Mouse (Mus musculus) embryonic facial prominence, embryonic 11.5 days (tissue): ENCODE measurements around the gene Ddx20. TPM values are rescaled to one million over a fixed set of nuclear protein-coding genes. Genes with fewer than 3 reads are reported as not detected.

ENCODE experiments used
- ATAC-seq: fragments of 200-750 bp; cut with Nextera tagmentation; replicated peaks from 2 replicates; pipeline ENCODE4 v1.8.0; 2017; ENCODE audit warnings: low read depth; ENCODE audit not compliant: insufficient number of reproducible peaks, low FRiP score, low TSS enrichment
- DNase-seq: peaks from one replicate; pipeline ENCODE4 v3.0.0-alpha.2; 2015; ENCODE audit warnings: low spot score
- H3K27ac ChIP-seq: fragments of 300-500 bp; sonication (generic); replicated peaks from 2 replicates; pipeline ENCODE4 v1.5.1; 2014; ENCODE audit warnings: mild to moderate bottlenecking, low read depth, low read length, control low read depth
- H3K27me3 ChIP-seq: fragments of 300-500 bp; sonication (generic); 2 replicates; pipeline ENCODE4 v1.6.1; 2014; ENCODE audit warnings: mild to moderate bottlenecking, low read length, moderate library complexity, mixed read lengths; ENCODE audit not compliant: control insufficient read depth, insufficient read depth
- H3K36me3 ChIP-seq: fragments of 300-500 bp; sonication (generic); replicated peaks from 2 replicates; pipeline ENCODE4 v1.6.1; 2014; ENCODE audit warnings: low read depth, mild to moderate bottlenecking, low read length, moderate library complexity, mixed read lengths; ENCODE audit not compliant: control insufficient read depth, insufficient read depth
- H3K4me1 ChIP-seq: fragments of 300-500 bp; sonication (generic); 2 replicates; pipeline ENCODE4 v1.6.1; 2014; ENCODE audit warnings: low read length, mixed read lengths; ENCODE audit not compliant: control insufficient read depth, insufficient read depth
- H3K4me2 ChIP-seq: fragments of 300-500 bp; sonication (generic); 2 replicates; pipeline ENCODE4 v1.6.1; 2014; ENCODE audit warnings: low read depth, mild to moderate bottlenecking, control low read depth, low read length, moderate library complexity
- H3K4me3 ChIP-seq: fragments of 300-500 bp; sonication (generic); 2 replicates; pipeline ENCODE4 v1.5.1; 2014; ENCODE audit warnings: low read depth, low read length, control low read depth
- H3K9ac ChIP-seq: fragments of 300-500 bp; sonication (generic); replicated peaks from 2 replicates; pipeline ENCODE4 v1.6.1; 2014; ENCODE audit warnings: mild to moderate bottlenecking, control low read depth, low read length
- H3K9me3 ChIP-seq: fragments of 300-500 bp; sonication (generic); replicated peaks from 2 replicates; pipeline ENCODE4 v1.6.1; 2016; ENCODE audit warnings: mild to moderate bottlenecking, low read length, inconsistent platforms, mixed read lengths; ENCODE audit not compliant: control insufficient read depth
- WGBS: fragments of 180-500 bp; shearing (Covaris S2); extraction: QIAGEN DNeasy Blood & Tissue Kit; methylation state at CpG from one replicate; pipeline ENCODE4 v1.1.7; 2014; 5-methylcytosine and 5-hydroxymethylcytosine counted together
- polyA plus RNA-seq: library from polyadenylated mRNA; unstranded; fragments of >200 nt; fragmentation: Nextera tagmentation; extraction: Ambion mirVana; gene quantifications from 2 replicates; pipeline ENCODE4 v1.2.1, GENCODE M21; 2014

Ddx20 gene
- polyA plus RNA-seq, 1 experiment from 2014 or later: 56.8 TPM

GRCm38 (mm10) chr3:105696387-105697147 lies 9.2 kb upstream of the Ddx20 start:
- DNase-seq (no peak), ATAC-seq (no peak)
- Histone ChIP-seq H3K36me3 (no peaks in the 10 kb centered on the region), H3K4me1 (peaks cover 3% of the 10 kb centered on the region), H3K27me3 (no peaks in the 10 kb centered on the region), H3K27ac (no peak overlapping the region), H3K4me2 (peak overlapping the region; percentile 13), H3K9ac (no peak overlapping the region), H3K4me3 (no peak overlapping the region), H3K9me3 (no peaks in the 10 kb centered on the region)
- 73% methylated on average over 17 of the region's 17 CpGs for WGBS

- no peaks in the 10 kb centered on the region for H3K36me3 ChIP-seq
- H3K4me3 ChIP-seq: no peak overlapping the region
- no peaks in the 10 kb centered on the region for H3K27me3 ChIP-seq
- H3K9ac ChIP-seq: 0 out of 2 replicates have a peak overlapping the region, but pooled peaks have one; percentile 3
- WGBS: 27% methylated on average over 20 of the region's 20 CpGs
- H3K9me3 ChIP-seq: no peaks in the 10 kb centered on the region
- peak overlapping the region; percentile 13 for H3K4me2 ChIP-seq
- peaks cover 3% of the 10 kb centered on the region for H3K4me1 ChIP-seq
- DNase-seq (no peak), ATAC-seq (peak; percentile 26)
- H3K27ac ChIP-seq: no peak overlapping the region
Observed at GRCm38 (mm10) chr3:105695476-105696386, 8.4 kb upstream of the Ddx20 start.

GRCm38 (mm10) chr3:105693327-105694080 lies 6.1 kb upstream of the Ddx20 start:
- Histone ChIP-seq H3K4me2 (no peak overlapping the region), H3K4me3 (no peak overlapping the region), H3K27me3 (no peaks in the 10 kb centered on the region), H3K4me1 (peaks cover 3% of the 10 kb centered on the region), H3K27ac (no peak overlapping the region), H3K36me3 (no peaks in the 10 kb centered on the region), H3K9ac (no peak overlapping the region), H3K9me3 (no peaks in the 10 kb centered on the region)
- WGBS: 75% methylated on average over 14 of the region's 14 CpGs
- DNase-seq (no peak), ATAC-seq (no peak)

GRCm38 (mm10) chr3:105688536-105688935 lies 1.2 kb upstream of the Ddx20 start:
- no peak overlapping the region for H3K4me3 ChIP-seq
- H3K4me1 ChIP-seq: no peaks in the 10 kb centered on the region
- H3K4me2 ChIP-seq: no peak overlapping the region
- H3K36me3 ChIP-seq: no peaks in the 10 kb centered on the region; the same call in 1 of the 2 replicates
- H3K27ac ChIP-seq: no peak overlapping the region
- H3K9me3 ChIP-seq: no peaks in the 10 kb centered on the region
- H3K27me3 ChIP-seq: no peaks in the 10 kb centered on the region
- H3K9ac ChIP-seq: no peak overlapping the region
- DNase-seq (no peak), ATAC-seq (no peak)
- 88% methylated on average over 2 of the region's 2 CpGs for WGBS

- Histone ChIP-seq H3K27me3 (no peaks in the 10 kb centered on the region), H3K4me2 (peak overlapping the region; percentile 59), H3K36me3 (no peaks in the 10 kb centered on the region; the same call in 1 of the 2 replicates), H3K9ac (peak overlapping the region; percentile 93), H3K27ac (no peak overlapping the region), H3K9me3 (no peaks in the 10 kb centered on the region), H3K4me1 (no peaks in the 10 kb centered on the region), H3K4me3 (peak overlapping the region; percentile 92)
- peak; percentile 72; the same call in 1 of the 2 replicates for ATAC-seq
- peak; percentile 54 for DNase-seq
- WGBS: 9% methylated on average over 54 of the region's 60 CpGs
Observed at GRCm38 (mm10) chr3:105686394-105687323, 715 bp downstream of the Ddx20 start.

GRCm38 (mm10) chr3:105680346-105680745 lies 7.0 kb downstream of the Ddx20 start:
- no peak for ATAC-seq
- Histone ChIP-seq H3K4me2 (no peak overlapping the region), H3K9me3 (no peaks in the 10 kb centered on the region), H3K4me3 (no peak overlapping the region), H3K36me3 (peaks cover 3% of the 10 kb centered on the region; the same call in 1 of the 2 replicates), H3K4me1 (no peaks in the 10 kb centered on the region), H3K27ac (no peak overlapping the region), H3K27me3 (no peaks in the 10 kb centered on the region), H3K9ac (no peak overlapping the region)
- WGBS: 90% methylated on average over 7 of the region's 7 CpGs
- no peak for DNase-seq

- 64% methylated on average over 2 of the region's 2 CpGs for WGBS
- H3K36me3 ChIP-seq: peaks cover 3% of the 10 kb centered on the region; the same call in 1 of the 2 replicates
- H3K9ac ChIP-seq: no peak overlapping the region
- H3K27me3 ChIP-seq: no peaks in the 10 kb centered on the region
- H3K4me3 ChIP-seq: no peak overlapping the region
- no peak for ATAC-seq
- DNase-seq: no peak
- no peaks in the 10 kb centered on the region for H3K4me1 ChIP-seq
- H3K4me2 ChIP-seq: no peak overlapping the region
- H3K27ac ChIP-seq: no peak overlapping the region
- no peaks in the 10 kb centered on the region for H3K9me3 ChIP-seq
Observed at GRCm38 (mm10) chr3:105675932-105676331, 11.4 kb downstream of the Ddx20 start.
